Mouse (Mus musculus): ENCODE results near the gene Slc41a1. TPM values are rescaled to one million over a fixed set of nuclear protein-coding genes. Genes with fewer than 3 reads are reported as not detected.
"Not testable (repeated sequence)": the region's sequence is repeated elsewhere in the genome, so short reads cannot be mapped to it uniquely, and the experiment has no call there.

Gene Slc41a1
- polyA plus RNA-seq, 1 experiment from 2014 or later, result 8.9 TPM

- H3K27ac ChIP-seq (ENCODE audit: low read depth), result no peak overlapping the region
- no peak for DNase-seq (ENCODE audit: low spot score)
- WGBS, result 73% methylated on average over 1 of the region's 1 CpGs
- H3K36me3 ChIP-seq (ENCODE audit: control insufficient read depth, insufficient read depth, low read length), result no peaks in the 10 kb centered on the region
- H3K4me2 ChIP-seq (ENCODE audit: low read length), result no peak overlapping the region
- no peaks in the 10 kb centered on the region for H3K27me3 ChIP-seq (replicated peaks; ENCODE audit: control insufficient read depth, insufficient read depth, low read length)
- H3K4me1 ChIP-seq (replicated peaks; ENCODE audit: control insufficient read depth, insufficient read depth, low read length), result no peaks in the 10 kb centered on the region
- no peak overlapping the region for H3K9ac ChIP-seq (ENCODE audit: low read length)
- H3K4me3 ChIP-seq (ENCODE audit: low read depth, low read length), result no peak overlapping the region
- no peak for ATAC-seq (replicated peaks; ENCODE audit: low FRiP score, low TSS enrichment, low read depth)
- H3K9me3 ChIP-seq (ENCODE audit: control insufficient read depth, low read length), result no peaks in the 10 kb centered on the region
These were observed 18.3 kb upstream of the Slc41a1 start for GRCm38 (mm10) chr1:131808986-131809385.

- WGBS, result 83% methylated on average over 2 of the region's 2 CpGs
- Histone ChIP-seq H3K4me1 (replicated peaks; ENCODE audit: control insufficient read depth, insufficient read depth, low read length) (no peaks in the 10 kb centered on the region), H3K4me2 (ENCODE audit: low read length) (no peak overlapping the region), H3K27ac (ENCODE audit: low read depth) (no peak overlapping the region), H3K36me3 (ENCODE audit: control insufficient read depth, insufficient read depth, low read length) (no peaks in the 10 kb centered on the region), H3K27me3 (replicated peaks; ENCODE audit: control insufficient read depth, insufficient read depth, low read length) (no peaks in the 10 kb centered on the region), H3K9me3 (ENCODE audit: control insufficient read depth, low read length) (no peaks in the 10 kb centered on the region), H3K9ac (ENCODE audit: low read length) (no peak overlapping the region), H3K4me3 (ENCODE audit: low read depth, low read length) (no peak overlapping the region)
- no peak for ATAC-seq (replicated peaks; ENCODE audit: low FRiP score, low TSS enrichment, low read depth)
- DNase-seq (ENCODE audit: low spot score), result no peak
These were observed 17.6 kb upstream of the Slc41a1 start for GRCm38 (mm10) chr1:131809651-131810050.

GRCm38 (mm10) chr1:131811393-131811792 lies 15.9 kb upstream of the Slc41a1 start:
- Histone ChIP-seq H3K9ac (ENCODE audit: low read length) (no peak overlapping the region), H3K36me3 (ENCODE audit: control insufficient read depth, insufficient read depth, low read length) (no peaks in the 10 kb centered on the region), H3K4me3 (ENCODE audit: low read depth, low read length) (no peak overlapping the region), H3K27me3 (replicated peaks; ENCODE audit: control insufficient read depth, insufficient read depth, low read length) (no peaks in the 10 kb centered on the region), H3K4me2 (ENCODE audit: low read length) (no peak overlapping the region), H3K4me1 (replicated peaks; ENCODE audit: control insufficient read depth, insufficient read depth, low read length) (no peaks in the 10 kb centered on the region), H3K27ac (ENCODE audit: low read depth) (no peak overlapping the region), H3K9me3 (ENCODE audit: control insufficient read depth, low read length) (no peaks in the 10 kb centered on the region)
- no peak for DNase-seq (ENCODE audit: low spot score)
- 83% methylated on average over 1 of the region's 1 CpGs for WGBS
- ATAC-seq (replicated peaks; ENCODE audit: low FRiP score, low TSS enrichment, low read depth), result no peak

- no peak for DNase-seq (ENCODE audit: low spot score)
- Histone ChIP-seq H3K4me1 (replicated peaks; ENCODE audit: control insufficient read depth, insufficient read depth, low read length) (no peaks in the 10 kb centered on the region), H3K27ac (ENCODE audit: low read depth) (no peak overlapping the region), H3K36me3 (ENCODE audit: control insufficient read depth, insufficient read depth, low read length) (no peaks in the 10 kb centered on the region), H3K4me3 (ENCODE audit: low read depth, low read length) (no peak overlapping the region), H3K9me3 (ENCODE audit: control insufficient read depth, low read length) (no peaks in the 10 kb centered on the region), H3K4me2 (ENCODE audit: low read length) (no peak overlapping the region), H3K27me3 (replicated peaks; ENCODE audit: control insufficient read depth, insufficient read depth, low read length) (no peaks in the 10 kb centered on the region), H3K9ac (ENCODE audit: low read length) (no peak overlapping the region)
- no peak for ATAC-seq (replicated peaks; ENCODE audit: low FRiP score, low TSS enrichment, low read depth)
- WGBS, result 56% methylated on average over 9 of the region's 9 CpGs
These were observed 15.3 kb upstream of the Slc41a1 start for GRCm38 (mm10) chr1:131812006-131812405.

- ATAC-seq (replicated peaks; ENCODE audit: low FRiP score, low TSS enrichment, low read depth), result no peak
- no peak overlapping the region for H3K4me3 ChIP-seq (ENCODE audit: low read depth, low read length)
- no peak overlapping the region for H3K4me2 ChIP-seq (ENCODE audit: low read length)
- H3K36me3 ChIP-seq (ENCODE audit: control insufficient read depth, insufficient read depth, low read length), result no peaks in the 10 kb centered on the region
- no peaks in the 10 kb centered on the region for H3K9me3 ChIP-seq (ENCODE audit: control insufficient read depth, low read length)
- H3K27ac ChIP-seq (ENCODE audit: low read depth), result no peak overlapping the region
- no peaks in the 10 kb centered on the region for H3K4me1 ChIP-seq (replicated peaks; ENCODE audit: control insufficient read depth, insufficient read depth, low read length)
- no peaks in the 10 kb centered on the region for H3K27me3 ChIP-seq (replicated peaks; ENCODE audit: control insufficient read depth, insufficient read depth, low read length)
- no peak for DNase-seq (ENCODE audit: low spot score)
- H3K9ac ChIP-seq (ENCODE audit: low read length), result no peak overlapping the region
- 91% methylated on average over 9 of the region's 9 CpGs for WGBS
These were observed 14.5 kb upstream of the Slc41a1 start for GRCm38 (mm10) chr1:131812631-131813295.

GRCm38 (mm10) chr1:131813731-131814130 lies 13.6 kb upstream of the Slc41a1 start:
- Histone ChIP-seq H3K4me1 (replicated peaks; ENCODE audit: control insufficient read depth, insufficient read depth, low read length) (no peaks in the 10 kb centered on the region), H3K9me3 (ENCODE audit: control insufficient read depth, low read length) (no peaks in the 10 kb centered on the region), H3K27ac (ENCODE audit: low read depth) (no peak overlapping the region), H3K27me3 (replicated peaks; ENCODE audit: control insufficient read depth, insufficient read depth, low read length) (no peaks in the 10 kb centered on the region), H3K36me3 (ENCODE audit: control insufficient read depth, insufficient read depth, low read length) (no peaks in the 10 kb centered on the region), H3K4me3 (ENCODE audit: low read depth, low read length) (no peak overlapping the region), H3K4me2 (ENCODE audit: low read length) (no peak overlapping the region), H3K9ac (ENCODE audit: low read length) (no peak overlapping the region)
- WGBS, result 85% methylated on average over 4 of the region's 4 CpGs
- ATAC-seq (replicated peaks; ENCODE audit: low FRiP score, low TSS enrichment, low read depth) (no peak), DNase-seq (ENCODE audit: low spot score) (no peak)

GRCm38 (mm10) chr1:131814191-131814590 lies 13.1 kb upstream of the Slc41a1 start:
- Histone ChIP-seq H3K36me3 (ENCODE audit: control insufficient read depth, insufficient read depth, low read length) (no peaks in the 10 kb centered on the region), H3K27me3 (replicated peaks; ENCODE audit: control insufficient read depth, insufficient read depth, low read length) (no peaks in the 10 kb centered on the region), H3K27ac (ENCODE audit: low read depth) (no peak overlapping the region), H3K4me3 (ENCODE audit: low read depth, low read length) (no peak overlapping the region), H3K9me3 (ENCODE audit: control insufficient read depth, low read length) (no peaks in the 10 kb centered on the region), H3K4me2 (ENCODE audit: low read length) (no peak overlapping the region), H3K9ac (ENCODE audit: low read length) (no peak overlapping the region), H3K4me1 (replicated peaks; ENCODE audit: control insufficient read depth, insufficient read depth, low read length) (no peaks in the 10 kb centered on the region)
- ATAC-seq (replicated peaks; ENCODE audit: low FRiP score, low TSS enrichment, low read depth) (no peak), DNase-seq (ENCODE audit: low spot score) (no peak)
- WGBS, result 84% methylated on average over 3 of the region's 3 CpGs

- Histone ChIP-seq H3K36me3 (ENCODE audit: control insufficient read depth, insufficient read depth, low read length) (no peaks in the 10 kb centered on the region), H3K9me3 (ENCODE audit: control insufficient read depth, low read length) (no peaks in the 10 kb centered on the region), H3K9ac (ENCODE audit: low read length) (no peak overlapping the region), H3K27me3 (replicated peaks; ENCODE audit: control insufficient read depth, insufficient read depth, low read length) (no peaks in the 10 kb centered on the region), H3K4me1 (replicated peaks; ENCODE audit: control insufficient read depth, insufficient read depth, low read length) (no peaks in the 10 kb centered on the region), H3K4me2 (ENCODE audit: low read length) (no peak overlapping the region), H3K27ac (ENCODE audit: low read depth) (no peak overlapping the region), H3K4me3 (ENCODE audit: low read depth, low read length) (no peak overlapping the region)
- WGBS, result 83% methylated on average over 6 of the region's 6 CpGs
- DNase-seq (ENCODE audit: low spot score) (no peak), ATAC-seq (replicated peaks; ENCODE audit: low FRiP score, low TSS enrichment, low read depth) (no peak)
These were observed 10.4 kb upstream of the Slc41a1 start for GRCm38 (mm10) chr1:131816886-131817285.

GRCm38 (mm10) chr1:131820353-131820752 lies 6.9 kb upstream of the Slc41a1 start:
- H3K9ac ChIP-seq (ENCODE audit: low read length); DNase-seq (ENCODE audit: low spot score); H3K27ac ChIP-seq (ENCODE audit: low read depth); H3K4me3 ChIP-seq (ENCODE audit: low read depth, low read length); H3K9me3 ChIP-seq (ENCODE audit: control insufficient read depth, low read length); H3K4me1 ChIP-seq (replicated peaks; ENCODE audit: control insufficient read depth, insufficient read depth, low read length); ATAC-seq (replicated peaks; ENCODE audit: low FRiP score, low TSS enrichment, low read depth); H3K4me2 ChIP-seq (ENCODE audit: low read length); H3K27me3 ChIP-seq (replicated peaks; ENCODE audit: control insufficient read depth, insufficient read depth, low read length); H3K36me3 ChIP-seq (ENCODE audit: control insufficient read depth, insufficient read depth, low read length): not testable (repeated sequence)
- 73% methylated on average over 8 of the region's 9 CpGs for WGBS
